Mouse (Mus musculus) olfactory bulb, adult 2 months (tissue): ENCODE data around the gene 2310011J03Rik. TPM values are rescaled to one million over a fixed set of nuclear protein-coding genes. Genes with fewer than 3 reads are reported as not detected.
A peak's percentile ranks its signal among the peaks of the same experiment; 100 is the strongest.

ENCODE experiments used
- H3K27ac ChIP-seq: fragments of 200-500 bp; 2 replicates; pipeline ENCODE4 v1.5.1; 2012; ENCODE audit warnings: low read depth, low read length; ENCODE audit not compliant: insufficient read depth
- H3K4me1 ChIP-seq: fragments of 200-500 bp; 2 replicates; pipeline ENCODE4 v1.6.1; 2012; ENCODE audit warnings: low read length; ENCODE audit not compliant: control insufficient read depth, insufficient read depth
- H3K4me3 ChIP-seq: fragments of 200-500 bp; 2 replicates; pipeline ENCODE4 v1.5.1; 2012; ENCODE audit warnings: mild to moderate bottlenecking, low read depth, low read length, moderate library complexity; ENCODE audit not compliant: insufficient read depth
- CTCF ChIP-seq: fragments of 200-500 bp; IDR thresholded peaks from 2 replicates; pipeline ENCODE4 v1.5.1; 2012; ENCODE audit warnings: low read depth, mild to moderate bottlenecking, low read length, moderate library complexity; ENCODE audit not compliant: insufficient read depth
- POLR2A ChIP-seq: fragments of 200-500 bp; IDR thresholded peaks from 2 replicates; pipeline ENCODE4 v1.6.1; 2012; ENCODE audit warnings: mild to moderate bottlenecking, low read depth, low read length, moderate library complexity; ENCODE audit not compliant: insufficient read depth
- WGBS: fragments of 180-500 bp; shearing (Covaris S2); methylation state at CpG from one replicate; pipeline ENCODE4 v1.1.7; 2018; 5-methylcytosine and 5-hydroxymethylcytosine counted together
- polyA plus RNA-seq: library from polyadenylated mRNA; stranded (reverse); fragments of >200 nt; gene quantifications from 2 replicates; pipeline ENCODE4 v1.2.4, GENCODE M21; 2012; ENCODE audit warnings: low replicate concordance; ENCODE audit not compliant: missing spikeins, insufficient read depth, insufficient read length

The 2310011J03Rik gene
- polyA plus RNA-seq, 1 experiment = not detected

- peaks cover 39% of the 10 kb centered on the region for H3K4me1 ChIP-seq
- no peak overlapping the region for H3K4me3 ChIP-seq
- H3K27ac ChIP-seq = no peak overlapping the region
- 89% methylated on average over 54 of the region's 54 CpGs for WGBS
- TF ChIP-seq POLR2A (no peak), CTCF (no peak)
Measured at GRCm38 (mm10) chr10:80312586-80313504, 7.5 kb downstream of the 2310011J03Rik start.

GRCm38 (mm10) chr10:80311560-80311959 lies 8.8 kb downstream of the 2310011J03Rik start:
- Histone ChIP-seq H3K27ac (no peak overlapping the region), H3K4me3 (no peak overlapping the region), H3K4me1 (peaks cover 26% of the 10 kb centered on the region)
- 88% methylated on average over 16 of the region's 16 CpGs for WGBS
- TF ChIP-seq CTCF (no peak), POLR2A (no peak)

- WGBS = 54% methylated on average over 25 of the region's 25 CpGs
- no peak for TF ChIP-seq POLR2A
- TF ChIP-seq CTCF = no peak
- Histone ChIP-seq H3K4me3 (no peak overlapping the region), H3K4me1 (peaks cover 23% of the 10 kb centered on the region), H3K27ac (no peak overlapping the region)
Measured at GRCm38 (mm10) chr10:80304862-80305261, 15.5 kb downstream of the 2310011J03Rik start.

- WGBS = 75% methylated on average over 12 of the region's 12 CpGs
- no peak overlapping the region for H3K4me3 ChIP-seq
- no peak for TF ChIP-seq CTCF
- TF ChIP-seq POLR2A = no peak
- no peak overlapping the region for H3K27ac ChIP-seq
- H3K4me1 ChIP-seq = peaks cover 27% of the 10 kb centered on the region
Measured at GRCm38 (mm10) chr10:80304458-80304857, 15.9 kb downstream of the 2310011J03Rik start.

- TF ChIP-seq POLR2A (no peak), CTCF (no peak)
- Histone ChIP-seq H3K4me1 (peaks cover 39% of the 10 kb centered on the region), H3K4me3 (no peak overlapping the region), H3K27ac (no peak overlapping the region; the same call in 1 of the 2 replicates)
- 38% methylated on average over 9 of the region's 9 CpGs for WGBS
Measured at GRCm38 (mm10) chr10:80302471-80302881, 17.9 kb downstream of the 2310011J03Rik start.

GRCm38 (mm10) chr10:80302082-80302355 lies 18.3 kb downstream of the 2310011J03Rik start:
- peaks cover 43% of the 10 kb centered on the region for H3K4me1 ChIP-seq
- H3K4me3 ChIP-seq = 0 out of 2 replicates have a peak overlapping the region, but pooled peaks have one; percentile 1
- 73% methylated on average over 5 of the region's 5 CpGs for WGBS
- TF ChIP-seq POLR2A = no peak
- TF ChIP-seq CTCF = no peak
- H3K27ac ChIP-seq = peak overlapping the region; percentile 58

- H3K4me1 ChIP-seq = peaks cover 49% of the 10 kb centered on the region
- WGBS = 59% methylated on average over 10 of the region's 10 CpGs
Measured at GRCm38 (mm10) chr10:80301256-80302081, 18.9 kb downstream of the 2310011J03Rik start.

GRCm38 (mm10) chr10:80300672-80301181 lies 19.6 kb downstream of the 2310011J03Rik start:
- TF ChIP-seq POLR2A = no peak
- no peak for TF ChIP-seq CTCF
- WGBS = 18% methylated on average over 11 of the region's 11 CpGs
- Histone ChIP-seq H3K4me3 (peak overlapping the region; percentile 42), H3K4me1 (peaks cover 55% of the 10 kb centered on the region), H3K27ac (peak overlapping the region; percentile 39; the same call in 1 of the 2 replicates)

More at GRCm38 (mm10) chr10:80301256-80302081, 18.9 kb downstream of the 2310011J03Rik start:
- H3K4me3 ChIP-seq = peak overlapping the region; percentile 42
- H3K27ac ChIP-seq = peak overlapping the region; percentile 58
- TF ChIP-seq CTCF = no peak
- no peak for TF ChIP-seq POLR2A
